Mouse (Mus musculus) small intestine, adult 2 months (tissue): Measurements from ENCODE around the gene Rhbdf2.

ENCODE experiments used
- CTCF ChIP-seq: fragments of 200-500 bp; IDR thresholded peaks from 2 replicates; pipeline ENCODE4 v1.5.1; 2012; ENCODE audit warnings: low read depth, mild to moderate bottlenecking, control low read depth, inconsistent platforms, low read length, moderate library complexity, mixed read lengths; ENCODE audit not compliant: insufficient replicate concordance, insufficient read length; ENCODE audit errors: extremely low read depth
- POLR2A ChIP-seq: fragments of 200-500 bp; IDR thresholded peaks from 2 replicates; pipeline ENCODE4 v1.6.1; 2012; ENCODE audit warnings: low read depth, mild to moderate bottlenecking, control low read depth, inconsistent platforms, low read length, moderate library complexity

DNA sequence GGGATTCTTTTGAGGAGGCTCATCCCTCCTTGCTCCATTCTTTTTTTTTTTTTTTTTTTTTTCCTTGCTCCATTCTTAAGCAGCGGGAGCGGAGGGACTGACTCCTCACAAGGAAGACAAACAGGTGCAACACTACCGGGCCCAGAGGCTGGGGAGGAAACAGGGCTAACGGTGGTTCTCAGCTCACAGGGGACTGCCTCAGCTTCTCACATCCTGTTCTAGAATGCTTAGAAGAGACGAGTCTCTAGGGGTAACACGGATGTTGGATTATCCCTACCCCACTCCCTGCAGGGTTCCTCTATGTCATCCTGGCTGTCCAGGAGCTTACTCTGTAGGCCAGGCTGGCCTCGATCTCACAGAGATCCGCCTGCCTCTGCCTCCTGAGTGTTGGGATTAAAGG, 37.2 kb downstream of the Rhbdf2 start:
- TF ChIP-seq CTCF, result no peak
- TF ChIP-seq POLR2A, result no peak
